Mouse (Mus musculus): Measurements from ENCODE around the gene Olfr317. TPM values are rescaled to one million over a fixed set of nuclear protein-coding genes. Genes with fewer than 3 reads are reported as not detected.
"Not testable (repeated sequence)": the region's sequence is repeated elsewhere in the genome, so short reads cannot be mapped to it uniquely, and the experiment has no call there.

Olfr317 gene
- polyA plus RNA-seq, 1 experiment from 2014 or later: 0.16 TPM

GRCm38 (mm10) chr11:58717723-58718122, 21.3 kb downstream of the Olfr317 start:
- H3K27ac ChIP-seq; H3K4me2 ChIP-seq (replicated peaks); H3K4me3 ChIP-seq; H3K4me1 ChIP-seq; H3K9ac ChIP-seq; ATAC-seq (ENCODE audit: low FRiP score, low read depth); H3K27me3 ChIP-seq (replicated peaks); H3K9me3 ChIP-seq; H3K36me3 ChIP-seq: not testable (repeated sequence)
- 92% methylated on average over 7 of the region's 7 CpGs for WGBS

DNA sequence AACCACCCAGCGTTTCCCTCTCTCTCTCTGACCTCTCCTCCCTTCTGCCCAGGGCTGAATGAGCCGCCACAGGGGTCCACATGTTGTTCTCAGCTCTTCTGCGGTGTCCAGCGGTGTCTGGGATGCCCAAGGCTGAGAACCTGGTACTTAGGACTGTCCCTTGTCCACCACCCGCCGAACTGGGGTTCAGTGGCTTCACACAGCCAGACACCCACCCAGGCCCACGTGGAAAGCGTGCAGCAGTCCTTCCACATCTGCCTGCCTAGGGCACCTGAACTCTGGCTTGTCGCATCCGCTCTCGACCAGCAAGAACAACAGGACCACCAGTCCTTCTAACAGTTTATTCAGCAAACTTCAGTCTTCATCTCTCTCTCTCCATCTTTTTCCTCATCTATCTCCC, 29.9 kb downstream of the Olfr317 start:
- Histone ChIP-seq H3K9me3 (no peaks in the 10 kb centered on the region), H3K36me3 (no peaks in the 10 kb centered on the region), H3K4me2 (replicated peaks) (no peak overlapping the region), H3K9ac (no peak overlapping the region), H3K4me1 (no peaks in the 10 kb centered on the region), H3K27me3 (replicated peaks) (no peaks in the 10 kb centered on the region), H3K4me3 (no peak overlapping the region), H3K27ac (no peak overlapping the region)
- WGBS: 81% methylated on average over 11 of the region's 11 CpGs
- no peak for ATAC-seq (ENCODE audit: low FRiP score, low read depth)

- ATAC-seq (ENCODE audit: low FRiP score, low read depth): no peak
- no peaks in the 10 kb centered on the region for H3K36me3 ChIP-seq
- 93% methylated on average over 3 of the region's 3 CpGs for WGBS
Observed at GRCm38 (mm10) chr11:58698862-58699261, 40.1 kb downstream of the Olfr317 start, which contains the start of gene Olfr319. TSS of gene Olfr319 (plus strand) at chr11:58699162.

More at GRCm38 (mm10) chr11:58698862-58699261, 40.1 kb downstream of the Olfr317 start, which contains the start of gene Olfr319:
- Histone ChIP-seq H3K4me3 (no peak within 1 kb of the TSS), H3K9me3 (peaks cover 11% of the 10 kb centered on the region), H3K4me2 (replicated peaks) (no peak within 1 kb of the TSS), H3K4me1 (no peaks in the 10 kb centered on the region), H3K27me3 (replicated peaks) (no peaks in the 10 kb centered on the region), H3K27ac (no peak within 1 kb of the TSS), H3K9ac (no peak within 1 kb of the TSS)

Other genes with a start within 250 kb of the Olfr317 start
- not detected in 2 replicates for gene Olfr332, start 246.7 kb downstream of the Olfr317 start, polyA plus RNA-seq (2016; fragmentation: Nextera tagmentation; extraction: Ambion mirVana)
- gene Olfr331, start 236.6 kb downstream of the Olfr317 start, polyA plus RNA-seq (2016; fragmentation: Nextera tagmentation; extraction: Ambion mirVana): not detected in 2 replicates
- gene Olfr330, start 204.4 kb downstream of the Olfr317 start, polyA plus RNA-seq (2016; fragmentation: Nextera tagmentation; extraction: Ambion mirVana): not detected in 2 replicates
- not detected in 2 replicates for gene Olfr329-ps, start 192.8 kb downstream of the Olfr317 start, polyA plus RNA-seq (2016; fragmentation: Nextera tagmentation; extraction: Ambion mirVana)
- 0.09 TPM in 1 of 2 replicates, not detected in the other for gene Olfr328, start 183.6 kb downstream of the Olfr317 start, polyA plus RNA-seq (2016; fragmentation: Nextera tagmentation; extraction: Ambion mirVana)
- gene Olfr224, start 168.7 kb downstream of the Olfr317 start, polyA plus RNA-seq (2016; fragmentation: Nextera tagmentation; extraction: Ambion mirVana): not detected in 2 replicates
- not detected in 2 replicates for gene Olfr325, start 161.5 kb downstream of the Olfr317 start, polyA plus RNA-seq (2016; fragmentation: Nextera tagmentation; extraction: Ambion mirVana)
- not detected in 2 replicates for gene Olfr324, start 144.1 kb downstream of the Olfr317 start, polyA plus RNA-seq (2016; fragmentation: Nextera tagmentation; extraction: Ambion mirVana)
- not detected in 2 replicates for gene 2210407C18Rik, start 123.1 kb downstream of the Olfr317 start, polyA plus RNA-seq (2016; fragmentation: Nextera tagmentation; extraction: Ambion mirVana)
- gene Olfr323, start 108.7 kb downstream of the Olfr317 start, polyA plus RNA-seq (2016; fragmentation: Nextera tagmentation; extraction: Ambion mirVana): not detected in 2 replicates
- gene Trim58, start 98.7 kb downstream of the Olfr317 start, polyA plus RNA-seq (2016; fragmentation: Nextera tagmentation; extraction: Ambion mirVana): 0.41 and 0.44 TPM in 2 replicates
- gene Olfr322, start 80.4 kb downstream of the Olfr317 start, polyA plus RNA-seq (2016; fragmentation: Nextera tagmentation; extraction: Ambion mirVana): not detected in 2 replicates
- not detected in 2 replicates for gene Olfr320, start 58.1 kb downstream of the Olfr317 start, polyA plus RNA-seq (2016; fragmentation: Nextera tagmentation; extraction: Ambion mirVana)
- not detected in 2 replicates for gene Olfr319, start 40.0 kb downstream of the Olfr317 start, polyA plus RNA-seq (2016; fragmentation: Nextera tagmentation; extraction: Ambion mirVana)
- not detected in 2 replicates for gene Olfr318, start 15.2 kb downstream of the Olfr317 start, polyA plus RNA-seq (2016; fragmentation: Nextera tagmentation; extraction: Ambion mirVana)
- not detected in 2 replicates for gene Olfr316, start 13.5 kb upstream of the Olfr317 start, polyA plus RNA-seq (2016; fragmentation: Nextera tagmentation; extraction: Ambion mirVana)
- not detected in 2 replicates for gene Olfr315, start 34.0 kb upstream of the Olfr317 start, polyA plus RNA-seq (2016; fragmentation: Nextera tagmentation; extraction: Ambion mirVana)
- gene Olfr314, start 43.7 kb upstream of the Olfr317 start, polyA plus RNA-seq (2016; fragmentation: Nextera tagmentation; extraction: Ambion mirVana): not detected in 2 replicates
- gene Fam183b, start 62.7 kb upstream of the Olfr317 start, polyA plus RNA-seq (2016; fragmentation: Nextera tagmentation; extraction: Ambion mirVana): 5.2 and 7.4 TPM in 2 replicates
- not detected in 2 replicates for gene Olfr313, start 75.8 kb upstream of the Olfr317 start, polyA plus RNA-seq (2016; fragmentation: Nextera tagmentation; extraction: Ambion mirVana)
- gene Olfr312, start 90.0 kb upstream of the Olfr317 start, polyA plus RNA-seq (2016; fragmentation: Nextera tagmentation; extraction: Ambion mirVana): not detected in 2 replicates
- gene Olfr311, start 100.0 kb upstream of the Olfr317 start, polyA plus RNA-seq (2016; fragmentation: Nextera tagmentation; extraction: Ambion mirVana): not detected in 2 replicates
- gene Gm12258, start 107.9 kb upstream of the Olfr317 start, polyA plus RNA-seq (2016; fragmentation: Nextera tagmentation; extraction: Ambion mirVana): 16.8 and 18.2 TPM in 2 replicates
- 10.7 and 10.8 TPM in 2 replicates for gene 2810021J22Rik, start 128.0 kb upstream of the Olfr317 start, polyA plus RNA-seq (2016; fragmentation: Nextera tagmentation; extraction: Ambion mirVana)
- 4.3 and 7.0 TPM in 2 replicates for gene Zfp39, start 165.0 kb upstream of the Olfr317 start, polyA plus RNA-seq (2016; fragmentation: Nextera tagmentation; extraction: Ambion mirVana)
- not detected in 2 replicates for gene Btnl10, start 178.7 kb upstream of the Olfr317 start, polyA plus RNA-seq (2016; fragmentation: Nextera tagmentation; extraction: Ambion mirVana)
- 594 and 608 TPM in 2 replicates for gene Rnf187, start 199.7 kb upstream of the Olfr317 start, polyA plus RNA-seq (2016; fragmentation: Nextera tagmentation; extraction: Ambion mirVana)
- 167 and 246 TPM in 2 replicates for gene Hist3h2ba, start 209.7 kb upstream of the Olfr317 start, polyA plus RNA-seq (2016; fragmentation: Nextera tagmentation; extraction: Ambion mirVana)
- 91.6 and 103 TPM in 2 replicates for gene Hist3h2a, start 215.5 kb upstream of the Olfr317 start, polyA plus RNA-seq (2016; fragmentation: Nextera tagmentation; extraction: Ambion mirVana)
- 0.84 and 1.0 TPM in 2 replicates for gene Trim17, start 215.5 kb upstream of the Olfr317 start, polyA plus RNA-seq (2016; fragmentation: Nextera tagmentation; extraction: Ambion mirVana)
- 20.5 TPM in 2 replicates for gene Trim11, start 238.9 kb upstream of the Olfr317 start, polyA plus RNA-seq (2016; fragmentation: Nextera tagmentation; extraction: Ambion mirVana)